In genomic region chr3:80079801-80080418, GRCm38 (mm10) we compare ENCODE assay signal across 8 mouse cellular contexts.
DNase-seq lines count a peak whose midpoint lies in the region; ATAC-seq and TF ChIP-seq lines count a peak whose summit lies in the region.

No protein-coding gene starts in this region.

- H3K27ac ChIP-seq in heart, embryonic 12.5 days (ENCODE audit: poor library complexity, severe bottlenecking) = no peak overlapping the region
- H3K27ac ChIP-seq in kidney, postnatal 0 days = no peak overlapping the region
- no peak overlapping the region for H3K27ac ChIP-seq in liver, embryonic 12.5 days
- no peak overlapping the region for H3K27ac ChIP-seq in neural tube, embryonic 11.5 days (ENCODE audit: low read depth, low read length)

- no peak for ATAC-seq in heart, embryonic 12.5 days (ENCODE audit: insufficient number of reproducible peaks, low FRiP score)
- ATAC-seq in kidney, postnatal 0 days (replicated peaks; ENCODE audit: low FRiP score, low read depth) = 0 out of 2 replicates have a peak, but pooled peaks have one; percentile 43
- ATAC-seq in liver, embryonic 12.5 days = no peak
- ATAC-seq in neural tube, embryonic 11.5 days (ENCODE audit: insufficient read depth, low FRiP score, low TSS enrichment) = no peak

- no peaks in the 10 kb centered on the region for H3K4me1 ChIP-seq in heart, embryonic 12.5 days (replicated peaks)
- H3K4me1 ChIP-seq in kidney, postnatal 0 days (replicated peaks; ENCODE audit: insufficient read depth, low read length) = no peaks in the 10 kb centered on the region
- H3K4me1 ChIP-seq in liver, embryonic 12.5 days = no peaks in the 10 kb centered on the region
- no peaks in the 10 kb centered on the region for H3K4me1 ChIP-seq in neural tube, embryonic 11.5 days (ENCODE audit: control insufficient read depth, insufficient read depth, low read length)

- H3K9ac ChIP-seq in heart, embryonic 12.5 days = no peak overlapping the region
- H3K9ac ChIP-seq in kidney, postnatal 0 days (ENCODE audit: low read depth, low read length) = peak overlapping the region; percentile 24; the same call in 1 of the 2 replicates
- no peak overlapping the region for H3K9ac ChIP-seq in liver, embryonic 12.5 days
- no peak overlapping the region for H3K9ac ChIP-seq in neural tube, embryonic 11.5 days (ENCODE audit: low read length)

- 12% methylated on average over 10 of the region's 10 CpGs for WGBS in heart, embryonic 12.5 days
- WGBS in kidney, postnatal 0 days = 6% methylated on average over 10 of the region's 10 CpGs
- WGBS in liver, embryonic 12.5 days (ENCODE audit: insufficient replicate concordance) = 16% methylated on average over 10 of the region's 10 CpGs
- 18% methylated on average over 10 of the region's 10 CpGs for WGBS in neural tube, embryonic 11.5 days

- no peaks in the 10 kb centered on the region for H3K36me3 ChIP-seq in heart, embryonic 12.5 days
- H3K36me3 ChIP-seq in kidney, postnatal 0 days (ENCODE audit: insufficient read depth, low read length) = no peaks in the 10 kb centered on the region
- no peaks in the 10 kb centered on the region for H3K36me3 ChIP-seq in liver, embryonic 12.5 days
- H3K36me3 ChIP-seq in neural tube, embryonic 11.5 days (ENCODE audit: control insufficient read depth, insufficient read depth, low read length) = no peaks in the 10 kb centered on the region

- peak; percentile 50 to 57 for DNase-seq in B cell, adult 2 months
- DNase-seq in adrenal gland, postnatal 10 days = peak; percentile 83
- DNase-seq in embryo, embryonic 9.5 days (ENCODE audit: extremely low spot score) = peak; percentile 58
- DNase-seq in kidney, postnatal 0 days (ENCODE audit: low spot score) = peak; percentile 95
- peak; percentile 74 for DNase-seq in neural tube, embryonic 11.5 days (ENCODE audit: low spot score)
- peak; percentile 87 for DNase-seq in testis, postnatal 10 days (ENCODE audit: low spot score)

- peak overlapping the region; percentile 54 for H3K4me2 ChIP-seq in heart, embryonic 12.5 days
- peak overlapping the region; percentile 64 for H3K4me2 ChIP-seq in kidney, postnatal 0 days (ENCODE audit: low read length)
- H3K4me2 ChIP-seq in liver, embryonic 12.5 days = peak overlapping the region; percentile 28; the same call in 1 of the 2 replicates
- no peak overlapping the region for H3K4me2 ChIP-seq in neural tube, embryonic 11.5 days (ENCODE audit: low read depth)

- H3K27me3 ChIP-seq in heart, embryonic 12.5 days (replicated peaks) = no peaks in the 10 kb centered on the region
- H3K27me3 ChIP-seq in kidney, postnatal 0 days (ENCODE audit: insufficient read depth, low read length) = no peaks in the 10 kb centered on the region
- no peaks in the 10 kb centered on the region for H3K27me3 ChIP-seq in liver, embryonic 12.5 days (replicated peaks)
- H3K27me3 ChIP-seq in neural tube, embryonic 11.5 days (ENCODE audit: control insufficient read depth, insufficient read depth, low read length) = no peaks in the 10 kb centered on the region

- no peaks in the 10 kb centered on the region for H3K9me3 ChIP-seq in heart, embryonic 12.5 days (replicated peaks)
- H3K9me3 ChIP-seq in kidney, postnatal 0 days (replicated peaks; ENCODE audit: low read length) = no peaks in the 10 kb centered on the region
- H3K9me3 ChIP-seq in liver, embryonic 12.5 days (replicated peaks) = no peaks in the 10 kb centered on the region
- no peaks in the 10 kb centered on the region for H3K9me3 ChIP-seq in neural tube, embryonic 11.5 days (ENCODE audit: control insufficient read depth, low read length)

- 0 out of 2 replicates have a peak overlapping the region, but pooled peaks have one; percentile 17 for H3K4me3 ChIP-seq in heart, embryonic 12.5 days
- H3K4me3 ChIP-seq in kidney, postnatal 0 days (replicated peaks; ENCODE audit: low read depth, low read length) = peak overlapping the region; percentile 34
- H3K4me3 ChIP-seq in liver, embryonic 12.5 days = no peak overlapping the region
- no peak overlapping the region for H3K4me3 ChIP-seq in neural tube, embryonic 11.5 days (ENCODE audit: low read depth, low read length)

- TF ChIP-seq CTCF in kidney, postnatal 0 days (IDR thresholded peaks at IDR 0.05; ENCODE audit: low read depth) = peak; percentile 93

Comparison
In these comparisons a context has a peak if more than half of its experiments do, and no peak if none do; other contexts are left out.
1. H3K4me3 ChIP-seq: peak in heart, embryonic 12.5 days (single experiment) and kidney, postnatal 0 days (single experiment); none in liver, embryonic 12.5 days (single experiment) and neural tube, embryonic 11.5 days (single experiment).
2. Peak in every context shown above with its lines, with median percentiles within 50 percentile points of each other: DNase-seq.